Mouse (Mus musculus) spleen, postnatal 10 days (tissue): ENCODE results near the gene Ptpn23.
A peak's percentile ranks its signal among the peaks of the same experiment; 100 is the strongest.
"Not testable (repeated sequence)": the region's sequence is repeated elsewhere in the genome, so short reads cannot be mapped to it uniquely, and the experiment has no call there.

ENCODE experiments used
- DNase-seq, 2 experiments: peaks; one replicate each; pipeline ENCODE4 v3.0.0; 2021 to 2022; ENCODE audit warnings: low spot score in 2 of 2

Gene Ptpn23

DNA sequence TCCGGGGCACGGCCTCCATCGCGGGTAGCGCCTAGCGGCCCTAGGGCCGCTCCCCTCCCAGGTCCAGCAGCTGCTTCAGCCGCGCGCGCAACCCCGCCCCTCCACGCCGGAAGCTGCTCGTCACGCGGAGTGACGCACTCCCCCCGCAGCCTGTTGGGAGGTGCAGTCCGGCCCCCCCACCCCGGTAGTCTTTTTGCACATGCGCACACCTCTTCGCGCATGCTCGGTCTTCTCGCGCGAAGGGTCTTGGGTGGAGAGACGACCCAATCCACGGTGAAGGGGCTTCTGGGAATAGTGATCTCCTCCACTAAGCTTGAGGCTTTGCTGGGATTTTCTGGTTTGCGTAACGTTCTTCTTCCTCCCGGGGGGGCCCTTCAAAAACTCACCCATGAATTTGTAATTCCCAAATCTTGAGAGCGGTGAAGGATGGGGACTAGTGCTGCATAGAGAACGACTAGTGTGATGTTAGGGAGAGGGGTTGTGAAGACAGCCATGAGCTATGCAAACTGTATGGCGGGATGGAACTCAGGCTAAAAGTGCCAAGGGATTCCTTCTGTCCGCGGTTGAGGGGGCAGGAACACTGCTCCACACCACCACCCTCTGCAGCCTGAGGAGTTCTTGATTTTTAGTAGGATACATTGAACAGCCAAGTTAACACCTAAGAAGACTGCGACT lies at the start of gene Ptpn23:
Gene Ptpn23, minus strand, starts transcription at position 115 of the 675 bp plus-strand sequence.
- DNase-seq, result peak; percentile 78 to 94

DNA sequence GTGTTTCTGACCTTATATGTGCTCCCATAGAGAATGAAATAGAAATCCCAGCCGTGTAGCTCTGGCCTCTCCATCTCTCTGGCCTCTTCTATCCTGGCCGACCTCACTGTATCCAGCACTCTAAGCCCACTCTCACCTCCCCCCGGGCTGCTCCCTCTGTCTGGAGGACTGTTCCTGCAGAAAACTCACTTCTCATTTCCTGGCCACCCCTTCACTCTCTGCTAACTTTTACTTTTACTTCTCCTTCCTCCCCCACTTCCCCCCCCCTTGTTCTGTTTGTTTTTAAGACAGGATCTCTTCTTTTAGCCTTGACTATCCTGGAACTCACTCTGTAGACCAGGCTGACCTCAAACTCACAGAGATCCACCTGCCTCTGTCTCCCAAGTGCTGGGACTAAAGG lies 44.5 kb upstream of the Ptpn23 start:
- DNase-seq, result no peak

DNA sequence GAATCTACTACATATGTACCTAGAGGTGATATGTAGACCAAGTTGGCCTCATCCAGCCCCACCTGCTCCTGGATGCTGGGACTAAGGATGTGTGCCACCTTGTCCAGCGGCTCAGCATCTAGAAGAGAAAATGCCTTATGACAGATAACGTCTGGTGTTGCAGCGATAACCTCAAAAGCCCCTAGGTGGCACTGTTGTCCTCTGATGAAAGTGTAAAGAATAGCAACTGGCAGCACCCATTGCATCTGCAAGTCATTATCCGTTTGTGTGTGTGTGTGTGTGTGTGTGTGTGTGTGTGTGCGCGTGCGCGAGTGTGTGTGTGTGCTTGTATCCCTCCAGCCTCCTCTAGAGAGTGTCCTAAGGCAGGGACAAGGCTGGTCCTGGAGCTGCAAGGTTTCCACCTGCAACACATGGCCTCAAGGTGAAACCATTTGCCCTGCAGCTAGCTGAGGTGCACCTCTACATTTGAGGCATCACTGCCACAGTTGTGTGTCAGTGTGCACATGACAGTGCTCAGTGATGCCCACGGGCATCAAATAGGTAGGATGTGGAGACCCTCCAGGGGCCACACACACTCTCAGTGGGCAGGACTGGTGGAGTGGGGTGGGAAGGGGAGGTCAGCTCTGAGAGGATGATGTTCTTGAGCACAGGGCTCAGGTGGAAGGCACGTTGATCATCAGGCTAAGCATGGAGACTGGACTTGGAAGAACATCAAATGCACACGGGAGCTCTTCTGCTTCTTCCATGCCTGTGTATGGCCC lies 41.0 kb upstream of the Ptpn23 start:
- peak; percentile 41 to 80 for DNase-seq

DNA sequence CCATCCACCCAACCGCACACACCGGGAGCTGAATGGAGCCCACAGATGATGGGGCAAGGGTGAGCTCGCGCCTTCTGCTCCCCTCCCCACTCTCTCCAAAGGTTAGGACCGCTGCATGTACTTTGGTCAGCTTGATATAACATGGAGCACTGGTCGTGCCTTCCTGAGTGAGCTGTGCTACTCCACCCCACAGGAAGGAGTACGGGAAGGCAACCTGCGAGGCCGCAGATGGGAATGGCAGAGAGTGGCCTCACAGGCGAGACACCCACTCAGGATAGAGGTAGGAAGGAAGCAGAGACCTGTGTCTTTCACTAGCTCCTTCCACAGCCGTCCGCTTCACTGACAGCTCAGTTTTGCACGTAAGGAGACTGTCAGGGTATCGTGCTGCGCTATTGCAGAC lies 40.3 kb upstream of the Ptpn23 start:
- DNase-seq, result no peak

DNA sequence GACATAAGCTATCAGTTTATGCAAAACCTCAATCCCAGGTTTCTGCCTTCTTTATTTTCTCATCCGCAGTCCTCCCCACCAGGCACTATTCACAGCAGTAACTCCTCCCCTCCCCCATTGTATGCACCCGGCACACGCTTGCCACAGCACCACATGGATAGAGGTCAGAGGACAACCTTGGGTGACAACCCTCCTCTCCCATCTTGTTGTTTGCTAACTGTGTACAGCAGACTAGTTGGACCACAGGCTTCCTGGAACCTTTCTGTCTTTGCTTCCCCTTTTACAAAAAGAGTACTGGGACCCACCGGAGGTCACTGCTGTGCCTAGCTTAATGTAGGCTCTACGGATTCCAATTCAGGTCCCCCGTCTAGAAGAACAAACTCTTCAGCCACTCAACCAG lies 32.5 kb upstream of the Ptpn23 start:
- no peak for DNase-seq

DNA sequence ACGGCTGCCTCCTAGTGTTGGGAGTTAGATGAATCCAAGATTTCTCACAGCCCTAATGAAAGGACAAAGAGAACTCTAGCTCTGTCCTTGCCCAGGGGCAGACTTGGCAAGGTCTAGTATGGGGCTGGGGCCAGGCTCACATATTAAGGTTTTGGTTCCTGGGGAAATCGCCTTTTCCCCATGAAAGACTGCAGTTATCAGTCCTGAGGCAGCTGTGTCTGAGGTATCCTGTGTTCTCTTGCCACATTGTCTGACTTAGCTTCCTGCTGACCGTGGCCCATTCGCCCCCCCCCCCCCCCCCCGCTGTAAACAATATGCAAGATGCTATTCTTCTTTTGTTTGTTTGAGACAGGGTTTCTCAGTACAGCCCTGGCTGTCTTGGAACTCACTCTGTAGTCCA lies 32.0 kb upstream of the Ptpn23 start:
- no peak for DNase-seq

DNA sequence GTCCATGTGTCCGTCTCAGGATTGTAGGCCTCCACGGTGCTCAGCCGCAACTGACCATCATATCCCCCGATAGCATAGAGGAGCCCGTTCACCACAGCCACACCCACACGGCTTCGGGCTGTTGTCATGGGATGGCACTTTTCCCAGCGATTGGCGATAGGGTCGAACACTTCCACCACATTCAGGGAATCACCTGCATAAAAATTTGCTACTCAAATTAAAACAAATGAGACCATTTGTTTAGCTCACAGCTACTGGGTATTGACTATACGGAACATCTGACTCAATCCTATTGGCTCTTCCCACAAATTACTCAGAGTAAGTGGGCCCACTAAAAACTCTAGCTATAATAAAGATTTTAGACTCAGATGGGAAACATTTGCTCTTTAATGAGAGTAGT lies 28.0 kb upstream of the Ptpn23 start:
- DNase-seq, result no peak

DNA sequence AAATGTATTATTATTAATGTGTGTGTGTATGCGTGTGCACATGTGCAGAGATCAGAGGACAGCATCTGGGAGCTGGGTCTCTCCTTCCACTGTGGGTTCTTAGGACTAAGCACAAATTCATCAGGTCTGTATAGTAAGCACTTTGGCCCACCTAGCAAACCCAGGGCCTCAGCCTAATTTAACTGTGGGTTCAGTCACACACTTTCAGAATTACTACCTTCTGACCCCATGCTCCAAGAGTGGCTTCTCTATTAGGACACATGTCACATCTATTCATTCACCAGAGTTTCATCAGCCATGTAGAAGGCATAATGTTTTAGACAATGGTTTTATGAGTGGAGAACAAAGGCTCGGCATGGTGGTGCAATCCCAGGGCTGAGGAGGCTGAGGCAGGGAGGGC lies 25.0 kb upstream of the Ptpn23 start:
- no peak for DNase-seq

DNA sequence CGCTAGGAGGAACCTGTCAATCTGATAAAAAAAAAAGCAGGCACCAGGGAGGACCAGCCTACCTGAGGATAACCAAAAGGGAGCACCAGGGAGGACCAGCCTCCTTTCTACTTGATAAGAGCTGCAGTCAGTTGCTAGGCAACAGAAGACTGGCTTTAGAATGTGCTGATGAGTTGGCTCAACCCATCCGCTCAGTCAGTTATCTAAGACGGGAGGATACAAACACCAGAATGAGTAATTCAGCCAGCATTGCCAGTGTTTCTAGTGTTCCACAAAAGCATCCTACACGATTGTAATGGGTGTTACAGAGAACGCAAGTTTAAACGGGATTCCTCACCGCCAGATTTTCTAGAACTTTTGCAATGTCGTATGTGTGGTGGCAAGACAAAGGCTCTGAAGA lies 23.2 kb upstream of the Ptpn23 start:
- no peak for DNase-seq

DNA sequence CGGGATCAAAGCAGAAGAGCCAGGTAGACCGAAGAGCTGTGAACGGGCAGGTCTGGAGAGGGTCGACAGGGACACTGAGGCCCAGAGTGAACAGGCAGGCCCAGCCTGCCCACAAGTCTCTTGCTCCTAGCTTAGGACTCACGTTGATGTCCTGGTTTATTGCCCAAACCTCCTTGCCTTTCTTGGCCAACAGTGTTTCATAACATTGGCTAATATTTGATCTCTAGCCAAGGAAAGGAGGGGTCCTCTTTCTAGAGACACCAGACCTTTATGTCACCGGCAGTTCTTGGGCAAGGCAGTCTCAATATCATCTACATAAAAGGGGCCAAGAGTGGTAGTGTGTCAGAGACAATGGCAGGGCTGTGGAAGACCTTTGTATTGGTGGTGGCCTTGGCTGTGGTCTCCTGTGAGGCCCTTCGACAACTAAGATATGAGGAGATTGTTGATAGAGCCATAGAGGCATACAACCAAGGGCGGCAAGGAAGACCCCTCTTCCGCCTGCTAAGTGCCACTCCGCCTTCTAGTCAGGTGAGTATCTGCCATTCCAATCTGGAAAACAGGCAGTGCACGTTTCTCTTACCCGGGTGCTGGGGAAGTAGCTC lies 11.6 kb upstream of the Ptpn23 start, which contains the start of gene Ngp:
Gene Ngp, plus strand, starts transcription at position 237 of the 602 bp plus-strand sequence.
- DNase-seq, result no peak

DNA sequence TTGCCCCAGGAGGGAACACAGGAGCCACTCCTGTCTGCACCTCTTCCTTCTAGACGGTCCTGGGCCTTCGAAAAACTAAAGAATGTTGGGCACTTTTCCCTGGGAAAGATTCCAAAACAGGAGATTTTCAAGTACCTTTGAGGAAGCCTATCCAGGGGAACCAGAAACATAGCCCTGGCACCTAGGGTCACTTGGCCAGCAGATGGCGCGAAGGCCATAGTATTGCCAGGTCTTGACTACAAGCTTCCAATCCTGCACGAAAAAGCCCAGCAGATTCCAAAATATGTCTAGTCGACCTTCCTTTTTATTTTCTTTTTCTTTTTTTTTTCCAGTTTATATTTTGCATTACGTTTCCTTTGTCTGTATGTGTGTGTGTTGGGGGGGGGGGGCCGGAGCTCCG lies 5.8 kb upstream of the Ptpn23 start:
- DNase-seq, result peak in 1 of 2 experiments; percentile 52

DNA sequence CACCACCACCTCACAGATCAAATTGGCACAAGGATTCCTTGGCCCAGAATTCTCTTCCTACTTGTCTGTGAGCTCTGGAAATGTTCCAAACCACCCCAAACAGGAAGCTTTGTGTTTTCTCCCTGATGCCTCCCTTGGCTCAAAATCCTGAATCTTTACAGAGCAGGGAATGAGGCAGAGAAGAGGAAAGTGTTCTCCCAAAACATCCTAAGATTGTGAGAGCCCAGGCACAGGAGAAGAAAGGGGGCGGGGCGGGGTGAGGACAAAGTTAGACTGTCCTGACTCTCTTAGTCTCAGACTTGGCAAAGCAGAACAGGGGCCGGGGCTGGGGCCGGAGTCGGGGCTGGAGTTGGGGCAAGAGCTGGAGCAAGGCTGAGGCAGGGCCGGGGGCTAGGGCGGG lies 4.9 kb upstream of the Ptpn23 start:
- no peak for DNase-seq

DNA sequence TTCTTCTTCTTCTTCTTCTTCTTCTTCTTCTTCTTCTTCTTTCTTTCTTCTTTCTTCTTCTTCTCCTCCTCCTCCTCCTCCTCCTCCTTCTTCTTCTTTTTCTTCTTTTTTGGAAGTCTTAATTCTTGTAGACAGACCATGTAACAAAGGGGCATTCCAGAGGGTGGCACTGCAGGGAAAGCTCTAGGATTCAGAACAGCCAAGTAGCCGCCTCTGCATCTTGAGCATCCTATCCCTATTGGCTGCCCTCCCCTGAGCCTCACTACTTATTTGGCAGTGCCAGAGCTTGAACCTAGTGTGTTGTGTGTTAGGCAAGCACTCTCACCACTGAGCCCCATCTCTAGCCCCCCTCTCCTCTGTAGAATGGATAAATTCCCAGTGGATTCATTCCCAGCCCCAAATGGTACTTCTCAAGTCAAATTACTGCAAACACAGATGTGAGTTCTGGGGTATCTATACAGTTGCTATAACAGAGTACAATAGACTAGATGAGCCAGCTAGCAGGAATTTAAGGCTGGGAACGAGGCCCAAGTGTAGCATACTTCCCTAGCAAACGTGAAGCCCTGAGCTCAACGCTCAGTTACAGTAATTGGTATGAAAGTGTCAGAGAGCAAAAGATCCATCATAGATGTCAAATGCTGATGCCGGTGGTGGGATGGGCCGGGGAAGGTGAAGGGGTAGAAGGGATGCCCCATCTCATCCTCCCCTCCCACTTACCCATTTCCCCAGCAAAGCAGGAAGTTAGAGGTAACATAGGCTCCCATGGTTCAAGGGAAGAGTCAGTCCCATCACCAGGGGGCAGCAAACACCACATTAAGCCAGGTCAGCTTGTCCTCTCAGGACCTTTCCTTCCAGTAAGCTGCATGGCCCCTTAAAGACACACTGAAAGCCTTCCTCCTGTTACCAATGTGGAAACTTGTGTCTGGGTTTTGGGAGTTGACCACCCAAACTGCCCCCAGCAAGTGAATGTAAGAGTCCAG lies 3.2 kb upstream of the Ptpn23 start:
- DNase-seq, result peak; percentile 67 to 89

DNA sequence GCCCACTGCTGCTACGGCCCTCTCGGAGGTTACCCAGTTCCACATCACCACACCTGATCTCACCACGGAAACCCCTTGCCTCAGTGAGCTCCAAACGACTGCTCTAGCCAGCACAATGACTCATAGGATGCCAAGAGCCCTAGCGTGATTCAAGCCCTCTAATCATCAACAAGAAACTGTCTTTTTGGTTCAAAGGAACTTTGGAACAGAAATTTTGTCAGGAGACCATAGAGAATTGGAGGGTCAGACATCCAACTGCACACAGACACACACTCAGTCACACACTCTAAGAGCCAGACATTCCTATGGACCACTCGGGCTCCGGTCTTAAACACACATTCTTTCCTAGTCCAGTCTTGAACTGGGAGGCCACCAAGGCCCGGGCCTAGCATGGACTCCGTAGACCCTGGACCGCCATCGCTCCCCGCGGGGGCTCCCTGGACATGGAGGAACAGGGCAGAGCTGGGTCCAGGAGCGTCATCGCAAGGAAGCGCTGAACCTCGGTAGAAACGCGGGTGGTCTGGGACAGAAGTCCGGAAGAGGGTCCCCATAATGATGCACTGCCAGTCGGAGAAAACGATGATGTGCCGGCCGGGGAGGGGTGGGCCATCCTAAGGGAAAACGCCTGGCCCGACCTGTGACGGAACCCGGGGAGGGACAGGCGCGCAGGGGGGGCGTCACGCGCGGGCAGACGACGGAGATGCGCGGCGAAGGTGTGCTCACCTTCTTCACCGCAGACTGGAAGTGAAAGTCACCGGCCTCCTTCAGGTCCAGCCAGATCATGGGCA lies 508 bp downstream of the Ptpn23 start:
- peak in 1 of 2 experiments; percentile 33 for DNase-seq

DNA sequence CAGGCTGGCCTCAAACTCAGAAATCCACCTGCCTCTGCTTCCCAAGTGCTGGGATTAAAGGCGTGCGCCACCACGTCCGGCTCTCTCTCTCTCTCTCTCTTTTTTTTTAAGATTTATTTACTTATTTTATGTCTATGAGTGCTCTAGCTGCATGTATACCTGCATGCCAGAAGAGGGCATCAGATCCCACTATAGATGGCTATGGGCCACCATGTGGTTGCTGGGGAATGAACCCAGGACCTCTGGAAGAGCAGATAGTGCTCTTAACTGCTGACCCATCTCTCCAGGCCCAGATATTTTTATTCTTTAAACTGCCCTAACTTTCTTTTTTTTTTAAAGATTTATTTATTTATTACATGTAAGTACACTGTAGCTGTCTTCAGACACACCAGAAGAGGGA lies 4.8 kb downstream of the Ptpn23 start:
- DNase-seq, result not testable (repeated sequence)

DNA sequence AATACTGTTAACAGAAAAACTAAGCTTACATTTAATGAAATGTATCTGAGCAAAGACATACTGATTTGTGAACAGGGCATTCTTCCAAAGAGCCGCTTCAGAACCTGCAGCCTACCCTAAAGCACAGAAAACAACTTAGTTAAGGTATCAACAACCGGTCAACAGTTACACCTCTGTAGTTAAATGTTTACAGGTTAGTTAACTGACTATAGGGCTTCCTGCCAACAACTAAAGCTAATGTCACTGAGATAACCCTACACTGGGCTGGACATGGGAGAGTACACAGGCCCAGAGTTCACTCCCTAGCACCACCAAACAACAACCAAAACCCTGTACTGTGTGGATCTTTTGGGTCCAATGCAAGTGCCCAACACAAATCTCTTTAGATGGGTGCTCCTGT lies 5.3 kb downstream of the Ptpn23 start:
- DNase-seq, result no peak

DNA sequence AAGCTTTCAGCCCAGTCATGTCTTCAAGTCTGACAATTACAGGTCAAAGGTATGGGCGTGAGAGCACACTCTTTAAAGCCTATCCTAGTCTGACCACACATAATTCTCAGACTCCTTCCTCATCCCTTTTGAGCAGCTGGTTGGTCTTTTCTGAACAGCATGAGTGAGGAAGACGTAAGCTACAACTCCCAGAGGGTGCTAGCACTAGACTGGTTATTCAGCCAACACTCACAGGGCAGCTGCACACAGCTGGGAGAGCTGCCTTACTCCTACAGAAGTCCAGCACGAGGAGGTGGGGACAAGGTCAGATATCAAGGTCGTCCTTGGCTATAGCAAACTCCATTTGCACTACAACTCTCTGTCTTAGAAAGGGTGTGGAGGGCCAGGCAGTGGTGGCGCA lies 7.4 kb downstream of the Ptpn23 start:
- DNase-seq, result no peak

DNA sequence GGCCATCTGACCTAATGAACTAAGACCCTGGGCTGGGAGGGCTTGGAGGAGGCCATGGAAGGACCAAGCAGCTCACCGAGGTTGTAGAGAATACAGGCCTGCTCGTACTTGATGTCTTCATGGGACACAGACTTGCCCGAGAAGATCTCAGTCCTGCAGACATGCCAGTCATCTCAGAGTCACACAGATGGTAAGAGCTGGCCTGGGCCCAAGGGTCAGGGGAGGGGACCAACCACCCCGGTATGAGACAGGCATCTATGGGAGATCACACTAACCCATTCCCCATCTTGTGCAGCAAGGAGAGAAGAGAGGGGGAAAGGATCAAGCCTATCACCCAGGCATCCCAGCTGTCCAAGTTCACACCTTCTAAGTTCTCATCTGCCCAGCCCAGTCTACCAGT lies 14.7 kb downstream of the Ptpn23 start:
- DNase-seq, result no peak

DNA sequence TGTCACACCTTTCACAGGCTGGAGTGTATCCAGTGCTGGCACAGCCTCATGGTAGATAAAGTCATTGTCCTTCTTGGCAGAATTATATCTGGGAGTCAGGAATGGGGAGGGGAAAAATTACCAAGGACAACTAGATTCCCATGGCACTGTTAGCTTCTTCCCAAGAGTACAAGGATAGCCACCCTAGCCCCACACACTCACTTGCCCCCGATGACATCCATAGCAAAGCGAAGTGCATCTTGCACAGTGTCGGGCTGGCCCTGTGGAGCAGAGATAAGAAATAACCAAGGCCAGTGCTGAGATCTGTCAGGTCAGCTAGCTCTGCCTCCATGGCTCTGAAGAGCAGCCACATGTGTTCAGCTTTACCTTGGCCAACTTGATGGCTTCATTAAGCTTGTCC lies 17.2 kb downstream of the Ptpn23 start:
- DNase-seq, result no peak

DNA sequence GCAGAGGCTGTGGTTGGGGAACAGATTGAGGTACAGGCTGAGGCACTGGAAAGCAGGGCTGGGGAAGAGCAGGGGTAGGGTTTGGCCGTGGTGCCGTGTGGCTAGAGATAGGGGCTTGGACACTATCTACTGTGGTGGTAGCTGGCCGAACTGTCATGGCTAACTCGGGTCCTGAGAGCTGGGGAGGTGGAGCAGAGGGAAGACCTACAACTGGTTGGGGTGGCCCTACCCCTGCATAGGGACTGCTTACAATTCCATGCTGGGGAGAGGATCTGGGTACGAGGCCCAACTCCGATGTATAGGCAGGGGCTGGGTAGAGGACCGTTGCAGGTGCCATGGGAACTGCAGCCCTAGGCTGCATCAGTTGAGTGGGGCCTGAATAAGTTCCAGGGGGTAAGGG lies 20.0 kb downstream of the Ptpn23 start:
- DNase-seq, result no peak

DNA sequence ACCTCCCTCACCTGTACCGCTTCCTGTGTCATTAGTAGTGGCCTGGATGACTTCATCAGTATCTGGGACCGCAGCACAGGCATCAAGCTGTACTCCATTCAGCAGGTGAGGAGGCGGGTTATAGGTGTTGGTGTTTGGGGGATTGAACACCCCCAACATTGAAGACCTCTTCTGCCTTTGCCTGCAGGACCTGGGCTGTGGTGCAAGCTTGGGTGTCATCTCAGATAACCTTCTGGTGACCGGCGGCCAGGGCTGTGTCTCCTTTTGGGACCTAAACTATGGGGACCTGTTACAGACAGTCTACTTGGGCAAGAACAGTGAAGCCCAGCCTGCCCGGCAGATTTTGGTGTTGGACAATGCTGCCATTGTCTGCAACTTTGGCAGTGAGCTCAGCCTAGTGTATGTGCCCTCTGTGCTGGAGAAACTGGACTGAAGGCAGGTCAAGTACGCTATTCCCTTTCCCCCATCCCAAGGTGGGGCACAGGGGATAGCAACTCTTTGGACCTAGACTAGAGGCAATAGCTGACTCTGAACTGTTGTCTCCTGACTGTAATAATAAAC lies 23.6 kb downstream of the Ptpn23 start:
- DNase-seq, result no peak
